Mouse (Mus musculus): ENCODE measurements around the gene Crispld2. TPM values are rescaled to one million over a fixed set of nuclear protein-coding genes. Genes with fewer than 3 reads are reported as not detected.

The Crispld2 gene
- total and polyA plus RNA-seq, 3 experiments, result not detected

DNA sequence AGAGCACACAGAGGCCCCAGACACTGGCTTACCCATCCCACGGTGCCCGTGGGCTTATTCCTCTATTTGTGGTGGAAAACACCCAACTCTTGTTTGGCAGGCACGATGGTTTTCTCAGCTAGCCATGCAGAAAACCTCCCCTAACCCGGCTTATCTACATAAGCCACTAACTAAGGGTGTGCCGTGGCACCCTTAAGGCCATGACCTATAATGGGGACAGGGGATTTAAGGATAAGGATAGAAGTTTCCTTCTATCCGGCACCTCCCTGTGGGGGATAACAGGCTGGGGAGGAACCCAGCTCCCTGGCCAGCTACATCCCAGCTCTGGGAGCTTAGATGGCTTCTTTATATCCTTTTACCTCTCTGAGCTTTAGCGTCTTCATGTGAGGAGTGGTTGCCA is 28.1 kb downstream of the Crispld2 start:
- Histone ChIP-seq H3K27me3 (replicated peaks) (peaks cover 96% of the 10 kb centered on the region), H3K9ac (ENCODE audit: insufficient read depth, low read depth) (no peak overlapping the region), H3K36me3 (replicated peaks in 1 of 2; ENCODE audit: control insufficient read depth in 1 of 2, insufficient read depth in 1 of 2, low read length in 1 of 2) (no peaks in the 10 kb centered on the region), H3K9me3 (replicated peaks; ENCODE audit: low read length) (no peaks in the 10 kb centered on the region), H3K4me2 (ENCODE audit: insufficient read depth, low read depth, poor library complexity, severe bottlenecking) (no peak overlapping the region), H3K4me1 (ENCODE audit: control insufficient read depth in 1 of 2, insufficient read depth in 2 of 2) (no peaks in the 10 kb centered on the region), H3K27ac (ENCODE audit: insufficient read depth, low read depth) (no peak overlapping the region), H3K79me2 (replicated peaks; ENCODE audit: control insufficient read depth, extremely low read depth, insufficient read depth, poor library complexity, severe bottlenecking) (no peaks in the 10 kb centered on the region), H3K4me3 (replicated peaks in 1 of 3; ENCODE audit: low read depth in 2 of 3, low read length in 2 of 3, poor library complexity in 1 of 3) (no peak overlapping the region)
- no peak for TF ChIP-seq JUND (conservative IDR thresholded peaks at IDR 0.05; ENCODE audit: low read depth, low read length)
- TF ChIP-seq SMC3 (IDR thresholded peaks at IDR 0.05; ENCODE audit: low read depth, low read length), result no peak
- no peak for TF ChIP-seq TBP (conservative IDR thresholded peaks at IDR 0.05; ENCODE audit: low read depth, low read length)
- no peak for TF ChIP-seq ZMIZ1 (IDR thresholded peaks at IDR 0.05; ENCODE audit: low read depth, low read length)
- TF ChIP-seq RCOR1 (conservative IDR thresholded peaks at IDR 0.05; ENCODE audit: low read depth, low read length), result no peak
- TF ChIP-seq PAX5 (IDR thresholded peaks at IDR 0.05; ENCODE audit: low read length), result no peak
- no peak for TF ChIP-seq ZKSCAN1 (IDR thresholded peaks at IDR 0.05; ENCODE audit: borderline replicate concordance, low read depth, low read length)
- TF ChIP-seq ELF1 (IDR thresholded peaks at IDR 0.05; ENCODE audit: low read depth, low read length), result no peak
- TF ChIP-seq MYC (IDR thresholded peaks at IDR 0.05; ENCODE audit: low read depth, low read length), result no peak
- TF ChIP-seq MAZ (IDR thresholded peaks at IDR 0.05; ENCODE audit: low read depth, low read length), result no peak
- TF ChIP-seq KAT2A (IDR thresholded peaks at IDR 0.05; ENCODE audit: insufficient replicate concordance, low read length), result no peak
- no peak for TF ChIP-seq CHD2 (IDR thresholded peaks at IDR 0.05; ENCODE audit: low read length)
- TF ChIP-seq UBTF (IDR thresholded peaks at IDR 0.05; ENCODE audit: low read depth, low read length), result no peak
- no peak for TF ChIP-seq GABPA (IDR thresholded peaks at IDR 0.05; ENCODE audit: insufficient replicate concordance, low read depth, low read length)
- no peak for TF ChIP-seq USF1 (IDR thresholded peaks at IDR 0.05; ENCODE audit: low read depth, low read length)
- TF ChIP-seq EP300 (IDR thresholded peaks at IDR 0.05; ENCODE audit: low read length), result no peak
- no peak for TF ChIP-seq NELFE (IDR thresholded peaks at IDR 0.05; ENCODE audit: low read depth, low read length)
- no peak for TF ChIP-seq MEF2A (IDR thresholded peaks at IDR 0.05; ENCODE audit: borderline replicate concordance, low read depth, low read length)
- no peak for TF ChIP-seq MAX (IDR thresholded peaks at IDR 0.05; ENCODE audit: low read length)
- no peak for TF ChIP-seq USF2 (conservative IDR thresholded peaks at IDR 0.05; ENCODE audit: low read depth, low read length)
- no peak for DNase-seq (ENCODE audit: extremely low read depth)
- dilution Hi-C loops (cut with MboI; ENCODE audit: extremely low pct_ligation_motif_present, extremely low pct_unique_long_range_greater_than_20kb, low sequenced_read_pairs), result no loop called here
- in situ Hi-C loops (cut with MboI; ENCODE audit: low pct_ligation_motif_present, low pct_unique_long_range_greater_than_20kb, low sequenced_read_pairs), result no loop called here

DNA sequence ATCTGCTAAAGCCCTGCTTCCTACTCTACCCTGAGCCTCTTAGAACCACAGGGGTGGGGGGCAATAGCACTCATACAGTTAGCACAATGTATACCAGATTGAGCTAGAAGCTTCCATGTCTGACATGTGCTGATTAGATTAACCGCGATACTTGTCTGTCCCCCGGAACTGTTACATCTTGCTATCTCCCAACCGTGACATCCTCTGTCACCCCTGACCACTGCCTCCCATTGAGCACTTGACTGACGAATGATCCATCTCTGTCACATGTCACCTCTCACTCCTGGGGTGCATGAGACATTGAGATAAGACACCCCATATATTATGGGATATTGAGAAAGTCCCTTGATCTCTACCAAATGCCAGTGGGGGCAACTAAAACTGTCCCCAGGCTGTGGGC is 34.0 kb downstream of the Crispld2 start:
- Histone ChIP-seq H3K4me1 (ENCODE audit: control insufficient read depth in 1 of 2, insufficient read depth in 2 of 2) (no peaks in the 10 kb centered on the region), H3K27me3 (replicated peaks) (peaks cover 79% of the 10 kb centered on the region), H3K27ac (ENCODE audit: insufficient read depth, low read depth) (no peak overlapping the region), H3K9me3 (replicated peaks; ENCODE audit: low read length) (no peaks in the 10 kb centered on the region), H3K9ac (ENCODE audit: insufficient read depth, low read depth) (no peak overlapping the region), H3K36me3 (replicated peaks in 1 of 2; ENCODE audit: control insufficient read depth in 1 of 2, insufficient read depth in 1 of 2, low read length in 1 of 2) (no peaks in the 10 kb centered on the region), H3K4me2 (ENCODE audit: insufficient read depth, low read depth, poor library complexity, severe bottlenecking) (no peak overlapping the region), H3K79me2 (replicated peaks; ENCODE audit: control insufficient read depth, extremely low read depth, insufficient read depth, poor library complexity, severe bottlenecking) (no peaks in the 10 kb centered on the region), H3K4me3 (replicated peaks in 1 of 3; ENCODE audit: low read depth in 2 of 3, low read length in 2 of 3, poor library complexity in 1 of 3) (no peak overlapping the region)
- dilution Hi-C loops (cut with MboI; ENCODE audit: extremely low pct_ligation_motif_present, extremely low pct_unique_long_range_greater_than_20kb, low sequenced_read_pairs) (no loop called here), in situ Hi-C loops (cut with MboI; ENCODE audit: low pct_ligation_motif_present, low pct_unique_long_range_greater_than_20kb, low sequenced_read_pairs) (no loop called here)
- TF ChIP-seq NELFE (IDR thresholded peaks at IDR 0.05; ENCODE audit: low read depth, low read length) (no peak), USF1 (IDR thresholded peaks at IDR 0.05; ENCODE audit: low read depth, low read length) (no peak), NRF1 (IDR thresholded peaks at IDR 0.05; ENCODE audit: low read depth, low read length) (no peak), MEF2A (IDR thresholded peaks at IDR 0.05; ENCODE audit: borderline replicate concordance, low read depth, low read length) (no peak), ZMIZ1 (IDR thresholded peaks at IDR 0.05; ENCODE audit: low read depth, low read length) (no peak), MAZ (IDR thresholded peaks at IDR 0.05; ENCODE audit: low read depth, low read length) (no peak), POLR2AphosphoS2 (IDR thresholded peaks at IDR 0.05; ENCODE audit: low read depth, low read length) (no peak), UBTF (IDR thresholded peaks at IDR 0.05; ENCODE audit: low read depth, low read length) (no peak), EP300 (IDR thresholded peaks at IDR 0.05; ENCODE audit: low read length) (no peak), MAFK (IDR thresholded peaks at IDR 0.05; ENCODE audit: insufficient replicate concordance, low read length) (no peak), CHD1 (IDR thresholded peaks at IDR 0.05; ENCODE audit: low read depth, low read length) (no peak), CHD2 (IDR thresholded peaks at IDR 0.05; ENCODE audit: low read length) (no peak), MAX (IDR thresholded peaks at IDR 0.05; ENCODE audit: low read length) (no peak), GABPA (IDR thresholded peaks at IDR 0.05; ENCODE audit: insufficient replicate concordance, low read depth, low read length) (no peak)
- DNase-seq (ENCODE audit: extremely low read depth), result no peak
